Mouse (Mus musculus): ENCODE measurements at regions not wholly inside any gene's neighbourhood (a gene's known extent, or its start where the extent isn't known, plus 50 kb on each side); places are given as distances from the start of the nearest gene placed in this dataset.

DNA sequence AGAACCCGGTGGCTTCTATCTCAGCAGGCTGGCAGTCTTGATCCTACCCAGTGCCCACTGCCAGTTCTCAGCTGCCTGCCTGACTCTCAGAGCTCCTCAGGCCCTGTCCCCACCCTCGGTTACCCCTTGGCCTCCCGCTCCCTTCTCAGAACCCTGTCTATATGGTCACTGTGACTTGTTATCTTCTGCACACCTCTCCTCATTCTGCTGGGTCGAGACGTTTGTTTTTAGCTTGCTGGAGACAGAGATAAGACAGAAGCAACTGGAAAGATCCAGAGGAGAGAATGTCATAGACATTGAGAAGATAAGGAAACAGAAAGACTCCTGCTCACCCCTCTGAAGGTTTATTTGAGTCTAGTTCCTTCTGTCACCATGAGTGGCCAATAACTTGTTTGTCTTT is 53.8 kb upstream of the Phc1 start:
- Histone ChIP-seq H3K9ac (ENCODE audit: low read length) (no peak overlapping the region), H3K27ac (ENCODE audit: low read depth) (no peak overlapping the region), H3K27me3 (replicated peaks; ENCODE audit: control insufficient read depth, insufficient read depth, low read length) (no peaks in the 10 kb centered on the region), H3K4me2 (ENCODE audit: low read length) (no peak overlapping the region), H3K9me3 (ENCODE audit: control insufficient read depth, low read length) (no peaks in the 10 kb centered on the region), H3K4me3 (ENCODE audit: low read depth, low read length) (no peak overlapping the region), H3K4me1 (replicated peaks; ENCODE audit: control insufficient read depth, insufficient read depth, low read length) (no peaks in the 10 kb centered on the region), H3K36me3 (ENCODE audit: control insufficient read depth, insufficient read depth, low read length) (no peaks in the 10 kb centered on the region)
- ATAC-seq (replicated peaks; ENCODE audit: low FRiP score, low TSS enrichment, low read depth) (no peak), DNase-seq (ENCODE audit: low spot score) (no peak)
- WGBS: 55% methylated on average over 5 of the region's 5 CpGs

DNA sequence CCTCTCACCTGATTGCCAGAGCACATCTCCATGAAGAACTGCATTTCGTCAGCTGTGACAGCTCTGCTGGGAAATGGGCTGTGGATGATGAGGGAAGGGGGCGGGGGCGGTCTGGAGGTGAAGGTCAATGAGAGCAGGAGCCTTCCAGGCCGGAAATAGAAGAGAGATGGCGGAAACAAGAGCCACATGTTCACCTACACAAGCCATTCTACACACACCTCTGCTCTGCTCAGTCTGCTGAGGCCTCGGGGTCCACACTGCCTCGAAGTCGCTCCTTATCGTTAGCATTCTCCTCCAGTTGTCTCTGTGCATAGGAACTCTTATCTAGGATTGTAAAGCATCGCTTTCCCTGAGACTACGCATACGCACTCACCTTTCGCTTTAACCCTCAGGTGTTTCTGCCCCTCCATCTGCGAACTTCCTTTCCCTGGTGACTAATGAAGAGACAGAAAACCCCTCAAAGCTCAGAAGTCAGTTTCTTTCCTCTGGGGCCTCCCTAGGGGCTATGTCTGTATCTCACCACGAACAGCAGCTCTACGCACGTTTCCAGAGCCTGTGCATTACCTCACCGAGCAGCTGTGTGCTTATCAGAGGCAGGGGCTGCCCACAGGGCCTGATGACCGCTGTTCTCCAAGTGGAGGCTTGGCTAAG is 53.0 kb upstream of the Phc1 start:
- H3K4me2 ChIP-seq (ENCODE audit: low read length): no peak overlapping the region
- H3K9ac ChIP-seq (ENCODE audit: low read length): no peak overlapping the region
- H3K4me3 ChIP-seq (ENCODE audit: low read depth, low read length): no peak overlapping the region
- ATAC-seq (replicated peaks; ENCODE audit: low FRiP score, low TSS enrichment, low read depth): peak; percentile 54
- H3K9me3 ChIP-seq (ENCODE audit: control insufficient read depth, low read length): no peaks in the 10 kb centered on the region
- DNase-seq (ENCODE audit: low spot score): peak; percentile 52
- no peaks in the 10 kb centered on the region for H3K27me3 ChIP-seq (replicated peaks; ENCODE audit: control insufficient read depth, insufficient read depth, low read length)
- H3K4me1 ChIP-seq (replicated peaks; ENCODE audit: control insufficient read depth, insufficient read depth, low read length): no peaks in the 10 kb centered on the region
- no peak overlapping the region; the same call in 1 of the 2 replicates for H3K27ac ChIP-seq (ENCODE audit: low read depth)
- WGBS: 32% methylated on average over 19 of the region's 19 CpGs
- H3K36me3 ChIP-seq (ENCODE audit: control insufficient read depth, insufficient read depth, low read length): no peaks in the 10 kb centered on the region

DNA sequence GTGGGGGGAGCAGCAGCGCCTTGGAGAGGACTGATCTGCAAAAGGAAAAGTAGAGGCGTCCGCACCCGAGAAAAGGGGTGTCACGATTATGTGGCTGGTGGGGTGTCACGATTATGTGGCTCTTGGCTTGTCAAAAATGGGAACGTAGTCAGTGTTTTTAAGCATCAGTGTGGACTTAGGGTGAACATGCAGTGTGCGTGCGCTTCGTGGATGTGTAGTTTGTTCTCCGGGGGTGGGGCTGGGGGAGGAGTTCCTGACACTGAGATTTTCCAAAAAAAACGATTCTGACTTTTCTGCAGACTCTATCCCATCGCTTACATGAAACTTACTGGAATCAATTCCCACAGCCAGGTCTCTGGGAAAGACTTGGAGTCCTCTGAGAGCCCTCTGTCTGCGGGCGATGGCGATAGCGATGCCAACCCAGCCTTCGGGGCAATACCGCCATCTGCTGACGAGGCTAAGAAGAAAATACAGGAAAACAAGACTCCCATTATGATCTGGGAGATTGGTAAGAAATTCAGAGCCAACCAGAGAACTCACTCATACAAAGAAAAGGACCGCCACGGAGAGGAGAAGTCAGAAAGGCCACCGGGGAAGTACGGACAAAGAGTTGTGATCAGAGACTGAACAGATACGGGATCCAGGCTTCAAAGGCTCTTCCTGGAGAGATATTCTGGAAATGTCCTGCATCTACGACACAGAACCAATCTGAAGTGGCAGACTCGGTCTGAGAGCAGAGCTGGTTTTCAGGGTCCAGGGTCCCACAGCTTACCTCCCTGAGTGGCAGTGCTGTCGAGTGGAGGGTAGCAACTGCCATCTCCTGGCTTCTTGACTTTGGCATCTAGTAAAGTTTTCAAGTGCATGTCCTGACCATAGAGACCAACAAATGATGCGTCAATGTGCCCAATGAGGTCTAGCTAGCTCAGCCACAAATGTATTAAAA is 51.6 kb upstream of the Phc1 start:
- H3K27me3 ChIP-seq (replicated peaks; ENCODE audit: control insufficient read depth, insufficient read depth, low read length): no peaks in the 10 kb centered on the region
- H3K4me1 ChIP-seq (replicated peaks; ENCODE audit: control insufficient read depth, insufficient read depth, low read length): no peaks in the 10 kb centered on the region
- no peak for ATAC-seq (replicated peaks; ENCODE audit: low FRiP score, low TSS enrichment, low read depth)
- no peak overlapping the region for H3K4me3 ChIP-seq (ENCODE audit: low read depth, low read length)
- H3K9me3 ChIP-seq (ENCODE audit: control insufficient read depth, low read length): no peaks in the 10 kb centered on the region
- H3K27ac ChIP-seq (ENCODE audit: low read depth): no peak overlapping the region
- 0 out of 2 replicates have a peak overlapping the region, but pooled peaks have one; percentile 7 for H3K4me2 ChIP-seq (ENCODE audit: low read length)
- WGBS: 37% methylated on average over 29 of the region's 29 CpGs
- no peak overlapping the region for H3K9ac ChIP-seq (ENCODE audit: low read length)
- DNase-seq (ENCODE audit: low spot score): peak; percentile 83
- no peaks in the 10 kb centered on the region for H3K36me3 ChIP-seq (ENCODE audit: control insufficient read depth, insufficient read depth, low read length)

- no peak for DNase-seq (ENCODE audit: low spot score)
Measured at GRCm38 (mm10) chr6:122391126-122391525, 50.8 kb upstream of the Phc1 start.

DNA sequence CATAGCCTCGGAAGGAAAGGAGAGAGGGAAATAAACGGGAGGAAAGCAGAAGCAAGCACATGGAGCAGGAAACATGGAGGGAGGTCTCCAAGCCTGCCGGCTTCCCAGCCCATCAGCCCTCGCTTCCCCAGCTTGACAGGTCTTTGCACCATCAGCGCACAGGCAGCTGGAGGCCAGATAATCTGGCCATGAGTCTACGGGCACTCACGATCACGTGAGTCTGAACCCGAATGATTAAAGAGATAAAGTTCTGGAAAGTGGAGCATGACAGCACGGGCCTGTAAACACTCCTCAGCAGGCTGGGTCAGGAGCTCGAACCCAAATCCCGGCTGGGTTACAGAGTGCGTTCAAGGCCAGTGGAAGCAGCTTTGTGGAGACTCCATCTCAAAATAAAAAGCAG is 50.4 kb upstream of the Phc1 start:
- Histone ChIP-seq H3K27ac (ENCODE audit: low read depth) (no peak overlapping the region), H3K4me2 (ENCODE audit: low read length) (no peak overlapping the region), H3K9me3 (ENCODE audit: control insufficient read depth, low read length) (no peaks in the 10 kb centered on the region), H3K4me1 (replicated peaks; ENCODE audit: control insufficient read depth, insufficient read depth, low read length) (no peaks in the 10 kb centered on the region), H3K36me3 (ENCODE audit: control insufficient read depth, insufficient read depth, low read length) (no peaks in the 10 kb centered on the region), H3K4me3 (ENCODE audit: low read depth, low read length) (no peak overlapping the region), H3K9ac (ENCODE audit: low read length) (no peak overlapping the region), H3K27me3 (replicated peaks; ENCODE audit: control insufficient read depth, insufficient read depth, low read length) (no peaks in the 10 kb centered on the region)
- DNase-seq (ENCODE audit: low spot score): no peak
- 71% methylated on average over 13 of the region's 13 CpGs for WGBS
- ATAC-seq (replicated peaks; ENCODE audit: low FRiP score, low TSS enrichment, low read depth): no peak

More at GRCm38 (mm10) chr6:122391126-122391525, 50.8 kb upstream of the Phc1 start:
- H3K4me3 ChIP-seq (ENCODE audit: low read depth, low read length): no peak overlapping the region
- 90% methylated on average over 10 of the region's 10 CpGs for WGBS
- no peak overlapping the region for H3K27ac ChIP-seq (ENCODE audit: low read depth)
- H3K4me1 ChIP-seq (replicated peaks; ENCODE audit: control insufficient read depth, insufficient read depth, low read length): no peaks in the 10 kb centered on the region
- no peaks in the 10 kb centered on the region for H3K27me3 ChIP-seq (replicated peaks; ENCODE audit: control insufficient read depth, insufficient read depth, low read length)
- no peaks in the 10 kb centered on the region for H3K36me3 ChIP-seq (ENCODE audit: control insufficient read depth, insufficient read depth, low read length)
- ATAC-seq (replicated peaks; ENCODE audit: low FRiP score, low TSS enrichment, low read depth): no peak; the same call in 1 of the 2 replicates
- no peak overlapping the region for H3K4me2 ChIP-seq (ENCODE audit: low read length)
- H3K9ac ChIP-seq (ENCODE audit: low read length): no peak overlapping the region
- no peaks in the 10 kb centered on the region for H3K9me3 ChIP-seq (ENCODE audit: control insufficient read depth, low read length)

All from intestine, embryonic 14.5 days (tissue).